Mouse (Mus musculus) neural tube, embryonic 12.5 days (tissue): Measurements from ENCODE around the gene Tmem178b. TPM values are rescaled to one million over a fixed set of nuclear protein-coding genes. Genes with fewer than 3 reads are reported as not detected.
A peak's percentile ranks its signal among the peaks of the same experiment; 100 is the strongest.

ENCODE experiments used
- ATAC-seq: fragments of 200-750 bp; cut with Nextera tagmentation; 2 replicates; pipeline ENCODE4 v1.8.0; 2017; ENCODE audit warnings: low read depth, mild to moderate bottlenecking, moderate TSS enrichment, moderate library complexity; ENCODE audit not compliant: low FRiP score
- H3K27ac ChIP-seq: fragments of 300-500 bp; sonication (generic); 2 replicates; pipeline ENCODE4 v1.5.1; 2016
- H3K27me3 ChIP-seq: fragments of 300-500 bp; sonication (generic); replicated peaks from 2 replicates; pipeline ENCODE4 v1.6.1; 2016; ENCODE audit warnings: mild to moderate bottlenecking
- H3K36me3 ChIP-seq: fragments of 300-500 bp; sonication (generic); 2 replicates; pipeline ENCODE4 v1.6.1; 2016; ENCODE audit warnings: mild to moderate bottlenecking
- H3K4me1 ChIP-seq: fragments of 300-500 bp; sonication (generic); 2 replicates; pipeline ENCODE4 v1.6.1; 2016
- H3K4me2 ChIP-seq: fragments of 300-500 bp; sonication (generic); replicated peaks from 2 replicates; pipeline ENCODE4 v1.6.1; 2016; ENCODE audit warnings: mild to moderate bottlenecking
- H3K4me3 ChIP-seq: fragments of 300-500 bp; sonication (generic); 2 replicates; pipeline ENCODE4 v1.5.1; 2016
- H3K9ac ChIP-seq: fragments of 300-500 bp; sonication (generic); 2 replicates; pipeline ENCODE4 v1.6.1; 2016; ENCODE audit warnings: mild to moderate bottlenecking
- H3K9me3 ChIP-seq: fragments of 300-500 bp; sonication (generic); 2 replicates; pipeline ENCODE4 v1.6.1; 2016; ENCODE audit warnings: mild to moderate bottlenecking
- WGBS: fragments of 180-500 bp; shearing (Covaris S2); methylation state at CpG from one replicate; pipeline ENCODE4 v1.1.7; 2016; 5-methylcytosine and 5-hydroxymethylcytosine counted together
- polyA plus RNA-seq: library from polyadenylated mRNA; unstranded; fragments of >200 nt; fragmentation: Nextera tagmentation; extraction: Ambion mirVana; gene quantifications from 2 replicates; pipeline ENCODE4 v1.2.1, GENCODE M21; 2016

The Tmem178b gene
- polyA plus RNA-seq, 1 experiment from 2014 or later, result 19.5 TPM

DNA sequence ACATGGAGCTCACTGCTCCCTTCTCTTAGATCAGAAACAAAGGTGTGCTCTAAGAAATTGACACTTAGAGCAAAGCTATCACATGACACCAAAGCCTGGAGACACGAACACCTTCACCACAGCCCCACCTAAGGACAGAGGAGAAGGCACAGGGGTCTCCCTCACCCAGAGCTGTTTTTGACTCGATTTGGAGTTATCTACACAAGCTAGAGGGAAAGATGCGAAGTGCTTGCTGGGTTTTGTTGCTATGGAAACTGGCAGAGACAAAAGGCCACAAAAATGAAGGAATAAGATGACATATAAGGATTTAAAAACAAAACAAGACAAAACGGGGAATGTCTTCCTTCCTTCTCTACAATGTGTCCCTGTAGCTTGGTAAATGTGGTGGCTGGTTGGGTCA, 248.4 kb downstream of the Tmem178b start:
- H3K4me1 ChIP-seq, result no peaks in the 10 kb centered on the region
- no peaks in the 10 kb centered on the region for H3K36me3 ChIP-seq
- no peak for ATAC-seq
- H3K27me3 ChIP-seq, result no peaks in the 10 kb centered on the region
- no peak overlapping the region for H3K4me2 ChIP-seq
- WGBS, result 68% methylated on average over 4 of the region's 4 CpGs
- no peak overlapping the region for H3K27ac ChIP-seq
- H3K9ac ChIP-seq, result no peak overlapping the region
- no peak overlapping the region for H3K4me3 ChIP-seq
- no peaks in the 10 kb centered on the region for H3K9me3 ChIP-seq

DNA sequence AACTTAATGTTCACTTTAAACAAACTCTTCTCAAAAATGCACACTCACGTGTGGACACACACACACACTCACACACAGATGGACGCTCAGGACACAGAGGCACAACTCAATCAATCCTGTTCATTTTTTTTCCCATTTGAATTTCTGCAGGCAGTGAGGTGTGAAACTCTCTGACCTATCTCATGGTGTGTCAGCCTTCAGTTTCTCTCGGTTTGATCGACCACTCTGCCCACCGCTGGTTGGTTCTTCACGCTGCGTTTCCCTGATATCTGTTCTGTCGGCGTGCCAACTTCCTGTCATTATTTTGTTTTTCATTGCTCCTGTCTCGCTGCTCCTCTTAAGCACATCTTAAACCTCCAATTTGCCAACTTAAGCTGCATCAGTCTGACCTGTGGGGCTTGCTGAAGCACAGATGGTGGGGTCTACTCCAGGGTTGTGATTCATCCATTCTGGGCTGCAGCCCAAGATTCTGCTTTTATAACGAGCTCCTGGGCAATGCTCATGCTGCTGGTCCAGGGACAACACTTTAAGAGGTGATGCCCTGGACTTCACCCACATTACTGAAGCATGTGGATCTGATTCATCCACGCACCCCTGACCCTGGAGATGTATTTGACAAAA, 250.1 kb downstream of the Tmem178b start:
- Histone ChIP-seq H3K4me3 (no peak overlapping the region), H3K27me3 (no peaks in the 10 kb centered on the region), H3K9me3 (no peaks in the 10 kb centered on the region), H3K9ac (no peak overlapping the region), H3K4me2 (no peak overlapping the region), H3K27ac (no peak overlapping the region), H3K4me1 (no peaks in the 10 kb centered on the region), H3K36me3 (no peaks in the 10 kb centered on the region)
- WGBS, result 80% methylated on average over 12 of the region's 12 CpGs
- ATAC-seq, result no peak

DNA sequence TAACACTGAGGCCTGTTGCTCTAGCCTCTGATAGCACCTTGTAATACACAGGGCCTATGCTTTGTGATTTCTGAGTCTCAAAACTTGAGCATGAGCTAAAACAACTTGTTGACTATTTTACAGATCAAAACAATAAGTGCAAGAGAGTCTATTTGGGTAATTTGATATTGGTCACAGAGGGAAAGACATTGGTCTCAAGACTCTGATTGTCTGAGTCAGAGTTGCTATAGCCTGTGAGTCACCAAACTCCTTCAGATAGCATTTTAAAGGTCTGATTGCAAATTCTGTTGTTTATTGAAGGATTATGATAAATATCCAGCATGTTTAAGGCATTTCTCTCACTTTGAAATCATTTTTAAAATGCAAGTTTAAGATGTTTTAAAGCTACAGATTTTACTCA, 250.9 kb downstream of the Tmem178b start:
- Histone ChIP-seq H3K4me2 (no peak overlapping the region), H3K27ac (no peak overlapping the region), H3K36me3 (no peaks in the 10 kb centered on the region), H3K4me3 (no peak overlapping the region), H3K4me1 (no peaks in the 10 kb centered on the region), H3K9ac (no peak overlapping the region), H3K27me3 (no peaks in the 10 kb centered on the region), H3K9me3 (no peaks in the 10 kb centered on the region)
- no peak for ATAC-seq

DNA sequence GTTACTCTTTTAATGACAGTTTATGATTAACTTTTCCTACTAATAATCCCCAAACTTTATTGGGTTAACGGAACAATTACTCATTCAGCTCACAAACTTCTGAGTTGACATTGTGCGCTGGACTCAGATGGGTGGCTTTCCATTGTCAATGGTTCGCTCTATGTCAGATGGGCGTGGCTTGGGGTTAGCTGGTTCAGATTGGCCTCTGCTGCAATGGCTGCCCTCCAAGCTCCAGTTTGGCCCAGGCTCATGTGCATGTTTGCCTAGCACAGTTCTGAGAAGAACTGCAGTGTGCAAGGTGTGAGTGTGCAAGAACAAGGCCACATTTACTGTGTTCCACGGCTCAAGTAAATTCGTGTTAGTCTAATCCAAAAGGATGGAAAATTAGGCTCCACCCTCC, 255.6 kb downstream of the Tmem178b start:
- no peak overlapping the region for H3K4me2 ChIP-seq
- H3K4me3 ChIP-seq, result no peak overlapping the region
- no peaks in the 10 kb centered on the region for H3K36me3 ChIP-seq
- H3K9ac ChIP-seq, result no peak overlapping the region
- no peak overlapping the region for H3K27ac ChIP-seq
- no peaks in the 10 kb centered on the region for H3K9me3 ChIP-seq
- no peaks in the 10 kb centered on the region for H3K27me3 ChIP-seq
- 85% methylated on average over 6 of the region's 6 CpGs for WGBS
- no peaks in the 10 kb centered on the region for H3K4me1 ChIP-seq
- ATAC-seq, result no peak

DNA sequence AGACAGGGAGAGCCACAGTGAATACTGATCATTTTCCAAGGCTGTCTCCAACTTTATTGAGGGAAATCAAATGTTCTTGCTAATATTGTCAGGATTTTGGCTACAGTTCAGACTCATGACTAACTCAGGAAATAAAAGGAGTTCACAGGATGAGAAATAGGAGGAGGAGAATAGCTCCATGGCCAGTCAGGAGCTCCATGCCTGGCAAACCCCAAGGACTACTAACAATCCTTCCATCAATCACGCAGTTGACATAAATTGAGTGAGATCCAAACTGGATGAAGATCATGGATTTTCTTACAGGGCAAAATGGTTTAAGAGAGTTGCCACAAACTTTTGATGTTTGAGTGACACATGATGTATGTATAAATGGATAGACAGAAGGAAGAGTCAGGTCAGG, 258.9 kb downstream of the Tmem178b start:
- no peaks in the 10 kb centered on the region for H3K27me3 ChIP-seq
- no peak for ATAC-seq
- 94% methylated on average over 1 of the region's 1 CpGs for WGBS

DNA sequence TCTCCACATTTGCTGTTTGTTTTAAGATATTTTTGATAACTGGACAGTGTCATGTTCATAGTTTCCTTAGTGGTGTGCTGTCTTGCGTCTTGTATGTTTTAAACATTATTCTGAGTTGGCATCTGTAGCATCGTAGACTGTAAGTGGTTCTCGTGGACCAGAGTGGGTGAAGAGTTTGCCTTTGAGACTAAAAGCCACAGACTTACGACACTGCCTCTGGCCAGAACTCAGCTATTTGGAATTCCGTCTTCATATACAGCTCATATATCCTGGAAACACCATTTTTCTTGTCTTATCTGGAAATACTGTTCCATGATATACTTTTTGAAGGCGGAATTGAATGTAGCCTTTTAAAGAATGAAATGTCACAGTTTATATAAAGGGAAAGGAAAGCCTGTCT, 260.4 kb downstream of the Tmem178b start:
- H3K9ac ChIP-seq, result no peak overlapping the region
- H3K4me3 ChIP-seq, result no peak overlapping the region
- H3K27me3 ChIP-seq, result no peaks in the 10 kb centered on the region
- H3K9me3 ChIP-seq, result no peaks in the 10 kb centered on the region
- no peak for ATAC-seq
- H3K27ac ChIP-seq, result no peak overlapping the region
- peaks cover 7% of the 10 kb centered on the region; the same call in 1 of the 2 replicates for H3K4me1 ChIP-seq
- no peaks in the 10 kb centered on the region for H3K36me3 ChIP-seq
- no peak overlapping the region for H3K4me2 ChIP-seq
- 90% methylated on average over 6 of the region's 6 CpGs for WGBS

More for the DNA sequence above, 258.9 kb downstream of the Tmem178b start:
- Histone ChIP-seq H3K4me2 (no peak overlapping the region), H3K27ac (no peak overlapping the region), H3K36me3 (no peaks in the 10 kb centered on the region), H3K4me1 (no peaks in the 10 kb centered on the region), H3K9ac (no peak overlapping the region), H3K4me3 (no peak overlapping the region), H3K9me3 (no peaks in the 10 kb centered on the region)

DNA sequence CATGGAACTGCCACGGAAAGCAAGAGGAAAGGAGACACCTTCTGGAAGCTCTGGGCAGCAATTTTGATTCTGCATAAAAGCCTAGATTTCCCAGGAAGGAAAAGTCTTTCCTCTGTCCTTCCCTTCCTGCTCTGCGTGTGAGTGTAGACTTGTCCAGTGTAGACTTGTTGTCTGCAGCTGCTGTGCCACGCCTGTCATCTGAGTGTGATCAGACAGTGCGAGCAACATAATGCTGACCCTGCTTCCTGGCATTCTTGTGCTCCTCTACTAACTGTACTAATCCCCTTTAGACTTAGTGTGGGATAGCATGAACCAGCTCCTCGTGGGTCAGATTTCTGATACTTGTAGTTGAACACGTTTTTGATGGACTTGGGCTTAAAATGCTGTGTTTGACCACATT, 262.6 kb downstream of the Tmem178b start:
- H3K27ac ChIP-seq, result no peak overlapping the region
- no peak overlapping the region for H3K9ac ChIP-seq
- 86% methylated on average over 6 of the region's 6 CpGs for WGBS
- H3K27me3 ChIP-seq, result no peaks in the 10 kb centered on the region
- H3K9me3 ChIP-seq, result no peaks in the 10 kb centered on the region
- no peak overlapping the region for H3K4me2 ChIP-seq
- H3K4me1 ChIP-seq, result peaks cover 7% of the 10 kb centered on the region; the same call in 1 of the 2 replicates
- H3K36me3 ChIP-seq, result no peaks in the 10 kb centered on the region
- H3K4me3 ChIP-seq, result no peak overlapping the region
- no peak for ATAC-seq

DNA sequence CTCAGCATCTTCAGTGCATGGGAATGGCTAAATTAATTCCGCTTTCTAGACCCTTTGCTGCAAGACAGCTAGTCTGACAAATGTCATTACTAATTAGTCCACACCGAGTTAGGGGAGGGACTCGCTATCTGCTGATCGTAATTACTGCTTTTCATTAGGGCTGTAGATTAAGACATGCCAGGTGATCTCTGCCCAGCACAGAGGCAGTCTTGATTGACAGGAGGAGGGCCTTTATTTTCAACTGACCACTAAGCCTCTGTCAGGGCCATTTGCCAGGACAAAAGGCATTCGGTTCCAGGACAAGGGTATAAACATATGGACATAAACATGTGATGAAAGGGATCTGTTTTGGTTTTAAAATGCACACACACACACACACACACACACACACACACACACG, 264.3 kb downstream of the Tmem178b start:
- 42% methylated on average over 6 of the region's 6 CpGs for WGBS
- ATAC-seq, result peak; percentile 67; the same call in 1 of the 2 replicates

DNA sequence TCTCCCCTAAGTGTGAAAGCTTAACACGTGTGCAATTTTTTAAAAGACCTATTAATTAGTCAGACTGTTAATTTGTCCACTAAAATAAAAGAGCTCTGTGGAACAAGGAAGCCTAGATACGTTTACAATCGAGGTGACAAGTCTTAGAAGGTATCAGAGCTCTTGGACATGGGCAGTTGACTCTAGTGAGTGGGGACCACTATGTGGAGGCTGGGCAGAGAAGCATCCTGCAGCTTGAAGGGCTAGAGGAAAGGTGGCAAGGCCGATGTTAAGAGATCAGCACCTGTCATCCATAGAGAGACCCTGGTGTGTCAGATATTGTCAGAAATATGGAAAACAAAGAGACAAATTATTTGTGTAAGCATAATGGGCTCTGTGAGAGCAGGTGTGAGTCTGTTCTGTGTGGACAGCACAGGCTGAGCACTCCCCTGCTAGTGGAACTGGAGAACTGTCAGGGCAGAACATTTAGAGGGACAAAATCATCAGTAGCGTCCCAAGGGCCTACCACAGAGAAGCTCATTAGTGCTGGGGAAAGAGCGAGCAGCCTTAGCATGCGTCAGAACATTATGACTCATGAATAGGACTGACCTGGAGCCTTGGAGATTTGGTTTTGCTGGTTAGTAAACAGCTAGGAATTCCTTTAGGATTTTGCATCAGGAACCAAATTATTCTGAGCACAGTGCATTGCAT, 264.9 kb downstream of the Tmem178b start:
- ATAC-seq, result peak; percentile 45; the same call in 1 of the 2 replicates
- Histone ChIP-seq H3K4me1 (peaks cover 7% of the 10 kb centered on the region; the same call in 1 of the 2 replicates), H3K27me3 (no peaks in the 10 kb centered on the region), H3K36me3 (no peaks in the 10 kb centered on the region), H3K27ac (no peak overlapping the region), H3K9me3 (no peaks in the 10 kb centered on the region), H3K4me2 (no peak overlapping the region), H3K4me3 (no peak overlapping the region), H3K9ac (no peak overlapping the region)
- 67% methylated on average over 7 of the region's 7 CpGs for WGBS

More for the DNA sequence above, 264.3 kb downstream of the Tmem178b start:
- no peak overlapping the region for H3K9ac ChIP-seq
- no peaks in the 10 kb centered on the region for H3K9me3 ChIP-seq
- no peaks in the 10 kb centered on the region for H3K27me3 ChIP-seq
- H3K36me3 ChIP-seq, result no peaks in the 10 kb centered on the region
- H3K4me3 ChIP-seq, result no peak overlapping the region
- H3K4me1 ChIP-seq, result peaks cover 7% of the 10 kb centered on the region; the same call in 1 of the 2 replicates
- H3K27ac ChIP-seq, result no peak overlapping the region
- H3K4me2 ChIP-seq, result no peak overlapping the region

DNA sequence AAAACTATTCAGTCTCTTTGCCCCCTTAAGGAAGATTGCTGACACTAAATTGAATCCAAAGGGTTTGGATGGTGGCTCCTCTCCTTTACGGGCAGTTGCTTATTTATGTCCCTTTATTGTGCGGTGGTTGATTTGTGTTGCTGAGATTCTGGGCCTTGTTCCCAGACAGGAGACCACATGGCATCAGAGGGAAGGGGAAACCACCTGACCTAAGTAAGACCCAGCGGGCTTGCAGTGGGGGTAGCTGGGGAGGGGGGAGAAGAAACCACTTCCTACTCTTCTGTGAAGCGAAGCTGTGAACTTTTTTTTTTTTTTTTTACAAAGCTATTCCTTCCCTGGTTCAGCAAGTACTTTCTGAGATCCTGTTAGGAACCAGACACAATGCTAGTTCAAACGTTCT, 269.5 kb downstream of the Tmem178b start:
- peak; percentile 15; the same call in 1 of the 2 replicates for ATAC-seq
- H3K4me1 ChIP-seq, result peaks cover 3% of the 10 kb centered on the region; the same call in 1 of the 2 replicates
- no peaks in the 10 kb centered on the region for H3K36me3 ChIP-seq
- H3K4me3 ChIP-seq, result no peak overlapping the region
- no peak overlapping the region for H3K9ac ChIP-seq
- no peak overlapping the region for H3K4me2 ChIP-seq
- no peaks in the 10 kb centered on the region for H3K9me3 ChIP-seq
- no peaks in the 10 kb centered on the region for H3K27me3 ChIP-seq
- H3K27ac ChIP-seq, result no peak overlapping the region
- WGBS, result 9% methylated on average over 5 of the region's 5 CpGs

DNA sequence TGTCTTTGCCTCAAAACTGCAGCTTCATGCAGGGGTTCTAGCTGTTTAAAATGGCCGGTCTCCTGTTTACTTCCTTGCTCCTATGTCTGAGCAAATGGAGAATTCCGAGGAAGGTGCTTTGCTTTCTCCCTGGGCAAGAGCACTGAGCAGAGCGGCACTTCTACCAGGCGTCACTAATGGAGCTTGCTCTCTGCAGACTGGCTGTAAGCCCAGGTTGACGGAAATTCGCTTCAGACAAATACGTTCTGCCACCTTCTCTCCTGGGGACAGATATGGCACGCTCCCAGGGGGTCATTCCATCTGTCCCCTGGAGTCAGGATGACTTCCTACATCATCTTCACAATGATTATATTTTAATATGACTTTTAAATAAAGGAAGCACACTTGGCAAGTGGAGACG, 271.3 kb downstream of the Tmem178b start:
- Histone ChIP-seq H3K36me3 (no peaks in the 10 kb centered on the region), H3K4me2 (no peak overlapping the region), H3K9me3 (no peaks in the 10 kb centered on the region), H3K9ac (no peak overlapping the region), H3K4me3 (no peak overlapping the region), H3K4me1 (peaks cover 3% of the 10 kb centered on the region; the same call in 1 of the 2 replicates), H3K27ac (no peak overlapping the region), H3K27me3 (no peaks in the 10 kb centered on the region)
- 75% methylated on average over 9 of the region's 9 CpGs for WGBS
- no peak for ATAC-seq

DNA sequence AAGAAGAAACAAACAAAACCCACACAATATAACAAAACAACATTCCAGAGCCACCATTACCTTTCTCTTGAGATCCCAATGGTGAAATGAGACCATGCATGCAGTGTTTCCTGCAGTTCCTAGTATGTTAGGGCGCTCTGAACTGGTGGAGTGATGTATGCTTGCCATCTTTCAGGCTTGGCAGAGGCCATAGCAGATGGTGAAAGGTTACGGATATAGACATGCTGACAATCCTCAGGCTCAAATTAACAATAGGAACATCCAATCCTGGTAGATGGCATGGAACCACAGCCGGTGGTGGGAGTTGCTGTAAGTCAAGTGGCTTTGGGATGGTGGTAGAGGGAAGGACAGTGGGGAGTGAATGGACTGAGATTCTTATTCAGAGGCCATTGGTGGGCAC, 272.5 kb downstream of the Tmem178b start:
- Histone ChIP-seq H3K9ac (no peak overlapping the region), H3K36me3 (no peaks in the 10 kb centered on the region), H3K4me3 (no peak overlapping the region), H3K4me2 (no peak overlapping the region), H3K27me3 (no peaks in the 10 kb centered on the region), H3K4me1 (peaks cover 3% of the 10 kb centered on the region; the same call in 1 of the 2 replicates), H3K9me3 (no peaks in the 10 kb centered on the region), H3K27ac (no peak overlapping the region)
- no peak for ATAC-seq
- WGBS, result 91% methylated on average over 3 of the region's 3 CpGs

DNA sequence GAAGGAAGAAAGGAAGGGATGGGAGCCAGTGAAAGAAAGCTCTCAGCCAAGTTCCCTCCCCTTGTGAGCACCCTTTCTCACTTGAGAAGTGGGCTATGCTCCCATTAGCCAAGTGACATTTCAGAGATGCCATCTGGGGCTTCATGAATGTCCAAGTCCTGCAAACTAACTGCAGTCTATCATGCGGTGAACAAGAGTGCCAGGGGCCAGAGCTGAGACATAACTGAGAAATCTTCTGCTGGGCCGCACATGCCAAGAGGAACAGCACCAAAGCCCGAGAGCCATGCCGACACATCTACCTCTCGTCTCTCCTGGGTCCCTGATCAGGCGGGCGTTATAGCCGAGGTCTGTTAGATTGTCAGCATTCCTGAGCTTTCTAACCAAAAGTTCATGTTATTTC, 279.2 kb downstream of the Tmem178b start:
- no peak for ATAC-seq

More for the DNA sequence above, 279.2 kb downstream of the Tmem178b start:
- Histone ChIP-seq H3K9ac (no peak overlapping the region), H3K36me3 (no peaks in the 10 kb centered on the region), H3K4me2 (no peak overlapping the region), H3K27me3 (no peaks in the 10 kb centered on the region), H3K9me3 (no peaks in the 10 kb centered on the region), H3K4me1 (no peaks in the 10 kb centered on the region), H3K4me3 (no peak overlapping the region), H3K27ac (no peak overlapping the region)
- 92% methylated on average over 8 of the region's 8 CpGs for WGBS
